Mouse (Mus musculus) ovary, adult 18-20 months (tissue): ENCODE results near the gene Erich3.

Experiments used
- DNase-seq: peaks from one replicate; pipeline ENCODE4 v3.0.0; 2022; ENCODE audit warnings: low spot score, mixed read lengths

Gene Erich3

DNA sequence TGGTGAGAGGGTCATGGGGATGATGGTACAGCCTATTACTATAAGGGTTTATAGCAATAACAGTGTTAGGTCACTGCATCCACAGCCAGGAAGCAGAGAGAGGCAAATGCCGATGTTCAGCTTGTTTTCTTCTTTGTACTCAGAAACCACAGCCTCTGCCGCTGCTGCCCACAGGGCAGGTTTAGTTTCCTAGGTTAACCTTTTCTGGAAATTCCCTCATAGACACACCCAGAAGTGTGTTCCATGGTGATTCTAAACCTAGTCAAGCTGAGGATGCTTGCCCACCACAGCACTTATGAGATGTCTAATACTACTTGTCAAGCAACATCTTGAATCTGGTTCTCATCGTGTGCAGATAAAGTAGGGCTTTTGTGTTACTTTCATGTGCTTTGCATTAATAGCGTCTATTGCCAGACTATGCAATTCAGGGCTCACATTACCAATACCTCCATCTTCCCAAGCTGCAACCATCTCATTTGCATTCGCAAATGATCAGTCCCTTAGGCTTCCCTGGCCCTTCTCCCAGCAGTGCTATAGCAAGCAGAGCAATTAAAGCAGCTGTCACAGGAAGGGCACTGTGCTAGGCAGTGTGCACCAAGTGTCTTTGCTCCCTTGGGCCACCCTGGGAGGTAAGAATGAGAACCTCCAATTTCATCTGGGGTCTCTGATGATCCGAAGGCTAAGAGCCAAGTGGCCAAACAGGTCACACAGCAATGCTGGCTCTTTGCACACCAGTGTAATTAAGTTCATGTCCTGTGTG lies 115.4 kb downstream of the Erich3 start:
- DNase-seq, result no peak

DNA sequence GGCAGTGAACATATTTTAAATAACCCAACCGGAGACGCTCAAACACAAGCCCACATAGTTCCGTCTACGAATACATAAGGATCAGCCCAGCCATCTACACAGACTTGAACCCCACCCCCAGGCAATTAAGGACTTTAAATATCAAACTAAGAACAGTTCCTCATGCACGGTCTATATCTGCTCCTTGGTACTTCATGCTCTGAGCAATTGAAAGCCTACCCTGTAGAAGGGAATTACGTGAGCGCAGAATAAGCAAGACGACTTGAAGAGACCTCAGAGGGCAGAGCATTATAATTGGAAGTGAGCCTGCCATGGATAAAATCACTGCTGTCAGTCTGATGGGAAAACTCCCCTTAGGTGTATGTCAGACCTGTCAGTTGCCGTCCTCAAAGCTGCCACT lies 122.7 kb downstream of the Erich3 start:
- DNase-seq, result no peak

- DNase-seq, result no peak
Measured at GRCm38 (mm10) chr3:154787611-154788010, 124.0 kb downstream of the Erich3 start.

- no peak for DNase-seq
Measured at GRCm38 (mm10) chr3:154793571-154793970, 129.9 kb downstream of the Erich3 start.

DNA sequence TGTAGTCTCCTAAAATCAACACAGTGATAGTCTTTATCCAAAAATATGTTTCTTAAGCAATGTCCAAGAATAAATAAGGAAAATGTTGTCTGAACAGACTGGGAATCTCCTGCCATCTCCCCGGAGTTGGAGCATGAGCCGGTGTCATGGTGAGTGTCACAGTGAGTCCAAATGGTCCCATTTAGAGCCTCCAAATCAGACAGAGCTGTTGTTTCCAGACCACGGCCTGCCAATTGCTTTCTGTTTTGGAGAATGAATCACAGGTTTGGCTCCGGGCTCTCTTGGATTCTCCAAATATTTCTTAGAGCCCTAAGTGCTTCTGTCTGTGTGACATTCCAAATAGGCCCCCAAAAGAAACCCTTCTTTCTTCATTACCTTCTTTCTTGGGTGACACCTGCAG lies 135.1 kb downstream of the Erich3 start:
- no peak for DNase-seq

GRCm38 (mm10) chr3:154800454-154800853 lies 136.8 kb downstream of the Erich3 start:
- no peak for DNase-seq

GRCm38 (mm10) chr3:154800888-154801429 lies 137.3 kb downstream of the Erich3 start:
- no peak for DNase-seq

GRCm38 (mm10) chr3:154806626-154807025 lies 143.0 kb downstream of the Erich3 start:
- no peak for DNase-seq

DNA sequence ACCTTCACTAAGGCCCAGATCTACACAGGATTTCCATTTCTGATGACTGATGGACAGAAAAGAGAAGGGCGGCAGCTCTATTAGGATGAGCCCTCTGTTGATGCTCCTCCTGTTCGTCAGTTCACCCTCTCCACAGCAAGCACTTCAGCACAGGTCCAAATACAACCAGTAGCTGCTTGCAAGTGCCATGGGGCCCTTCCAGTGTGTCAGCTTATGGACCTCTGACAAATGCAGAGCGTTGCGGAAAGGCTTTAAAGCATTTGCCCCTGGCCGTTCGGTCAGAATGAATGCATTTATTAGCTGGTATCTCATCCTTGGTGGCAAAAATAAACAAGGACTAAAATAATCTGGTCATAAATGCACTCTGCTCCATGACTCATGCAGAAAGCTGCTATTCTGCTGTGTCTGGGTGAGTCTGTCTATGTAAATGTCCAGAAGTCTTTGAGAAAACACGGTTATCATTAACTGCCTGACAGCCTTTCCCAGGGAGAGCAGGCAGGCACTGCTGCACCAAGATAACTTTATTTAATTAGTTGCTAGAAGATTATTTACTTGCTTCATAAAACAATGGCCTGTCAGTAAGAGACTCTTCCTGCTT lies 146.7 kb downstream of the Erich3 start:
- no peak for DNase-seq

DNA sequence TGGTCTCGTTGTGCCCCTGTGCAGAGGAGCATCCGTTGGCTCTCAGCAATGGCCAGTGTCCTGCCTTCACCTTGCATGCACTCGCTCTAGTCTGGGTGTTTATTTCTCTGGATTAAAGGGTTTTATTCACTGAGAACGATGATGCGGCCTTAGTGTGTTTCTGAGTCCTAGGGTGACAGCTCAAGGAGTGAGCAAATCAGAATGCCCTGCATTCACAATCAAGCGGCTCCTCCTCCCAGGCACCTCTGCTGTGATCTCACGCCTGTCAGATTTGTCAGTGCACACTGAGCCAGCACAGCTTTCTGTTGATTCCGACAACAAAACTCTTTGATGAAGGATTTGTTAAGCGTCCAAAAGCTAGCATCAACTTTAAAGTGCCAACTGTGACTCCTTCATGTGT lies 147.6 kb downstream of the Erich3 start:
- no peak for DNase-seq

DNA sequence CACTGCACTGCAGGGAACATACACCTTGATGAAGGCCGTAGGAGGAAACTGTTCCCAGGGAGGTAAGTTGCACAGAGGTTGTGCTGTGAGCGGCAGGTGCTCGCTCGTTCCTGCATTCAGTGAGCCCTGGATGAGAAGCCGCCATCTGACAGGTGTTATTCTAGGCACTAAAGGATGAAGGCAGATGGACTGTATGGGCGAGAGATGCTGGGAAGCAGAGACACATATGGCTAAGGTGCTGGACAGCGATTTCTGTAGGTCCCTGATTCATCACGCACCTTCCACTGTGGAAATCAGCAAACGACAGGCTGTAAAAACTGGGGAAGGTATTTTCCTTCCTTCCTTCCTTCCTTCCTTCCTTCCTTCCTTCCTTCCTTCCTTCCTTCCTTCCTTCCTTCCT lies 148.2 kb downstream of the Erich3 start:
- no peak for DNase-seq

DNA sequence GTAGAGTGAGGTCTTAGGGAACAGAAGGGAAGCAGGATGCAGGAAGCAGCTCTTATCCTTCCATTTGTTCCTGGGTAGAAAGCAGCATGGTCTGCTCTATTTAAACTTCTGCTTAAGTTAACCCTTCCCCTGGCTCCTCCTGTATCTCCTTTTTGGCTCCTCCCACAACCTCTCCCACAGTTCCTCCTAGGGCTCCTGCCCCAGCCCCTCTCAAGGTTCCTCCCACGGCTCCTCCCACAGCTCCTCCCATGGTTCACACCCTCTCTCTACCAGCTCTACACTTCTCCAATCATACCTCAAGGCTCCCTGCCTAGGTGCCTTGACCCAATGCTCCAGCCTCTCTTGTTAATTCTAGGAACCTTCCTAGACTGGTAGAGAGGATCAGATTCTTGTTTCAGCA lies 149.2 kb downstream of the Erich3 start:
- no peak for DNase-seq

DNA sequence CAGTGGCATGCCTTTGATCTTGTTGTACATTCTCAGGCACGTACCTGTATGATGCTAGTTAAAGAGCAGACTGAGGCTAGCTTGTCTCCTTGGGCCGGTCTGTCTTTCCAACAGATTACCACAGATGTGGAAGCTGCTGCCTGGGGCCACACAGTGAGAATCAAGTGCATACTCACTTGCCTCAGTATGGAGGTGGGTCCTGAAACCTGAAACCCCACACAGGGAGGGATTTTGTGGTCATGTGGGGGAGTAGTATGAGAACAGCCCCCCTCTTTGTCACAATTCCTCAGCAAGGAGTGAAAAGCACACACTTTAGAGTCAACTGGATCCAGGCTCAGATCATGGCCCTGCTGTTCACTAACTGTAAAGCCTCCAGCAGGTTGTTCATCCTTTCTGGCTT lies 151.9 kb downstream of the Erich3 start:
- DNase-seq, result no peak

- DNase-seq, result no peak
Measured at GRCm38 (mm10) chr3:154816231-154816630, 152.6 kb downstream of the Erich3 start.

DNA sequence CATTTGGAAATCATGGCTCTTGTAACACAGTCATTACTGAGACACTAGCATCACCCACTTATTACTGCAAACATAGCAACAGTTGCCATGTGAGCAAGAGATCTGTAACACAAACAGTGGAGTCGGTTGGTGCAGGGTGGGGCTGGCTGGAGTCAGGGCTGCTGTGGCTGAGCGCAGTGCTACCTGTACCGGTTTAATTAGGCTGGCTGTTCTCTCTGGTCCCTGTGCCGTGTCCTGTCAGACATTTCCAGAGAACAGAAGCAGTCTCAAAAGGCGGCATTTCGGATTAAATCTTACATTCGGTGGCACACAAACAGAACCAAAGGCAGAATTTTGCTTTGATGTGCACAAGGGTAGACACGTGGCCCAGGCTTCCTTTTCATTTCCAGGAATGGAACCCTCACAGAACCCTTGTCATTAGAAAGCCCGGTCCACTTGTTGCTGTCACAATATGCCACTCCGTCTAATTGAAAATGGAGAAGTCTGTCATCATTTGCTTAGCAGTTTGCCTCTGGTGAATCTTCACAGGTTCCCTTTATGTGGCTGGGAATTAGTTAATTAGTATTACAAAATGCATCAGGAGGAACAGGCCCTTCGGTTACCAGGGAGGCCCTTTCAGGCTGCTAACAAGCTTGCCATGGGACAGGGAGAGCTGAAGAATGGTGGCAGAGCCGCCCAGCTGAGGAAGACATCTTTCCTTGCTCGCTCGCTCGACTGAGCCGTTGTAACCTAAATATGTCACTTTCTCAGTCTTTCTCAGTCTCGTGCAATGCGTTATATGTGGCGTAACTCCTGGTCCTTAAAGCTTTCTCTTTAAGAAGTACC lies 153.4 kb downstream of the Erich3 start:
- DNase-seq, result no peak
